ENCODE assay signal across 8 mouse cellular contexts in genomic region chr14:30826174-30827140, GRCm38 (mm10). TPM values are rescaled to one million over a fixed set of nuclear protein-coding genes. Genes with fewer than 3 reads are reported as not detected.
DNase-seq lines count a peak whose midpoint lies in the region; ATAC-seq and TF ChIP-seq lines count a peak whose summit lies in the region.

No protein-coding gene starts in this region.

- TF ChIP-seq POLR2A in bone marrow, adult 2 months (IDR thresholded peaks at IDR 0.05; ENCODE audit: borderline replicate concordance, control insufficient read depth, low read depth, low read length): no peak

- no peak for DNase-seq in kidney, postnatal 25 days
- no peak for DNase-seq in midbrain, embryonic 10.5 days (ENCODE audit: low spot score)
- no peak for DNase-seq in T-cell, adult 2 months (ENCODE audit: low spot score)
- no peak for DNase-seq in urinary bladder, postnatal 25 days (ENCODE audit: low spot score)

- 16% methylated on average over 17 of the region's 17 CpGs for WGBS in kidney, embryonic 16.5 days
- 13% methylated on average over 17 of the region's 17 CpGs for WGBS in bone marrow, adult 2 months
- WGBS in hindbrain, embryonic 12.5 days: 18% methylated on average over 17 of the region's 17 CpGs
- 22% methylated on average over 17 of the region's 17 CpGs for WGBS in midbrain, embryonic 10.5 days

- H3K4me2 ChIP-seq in kidney, embryonic 16.5 days (replicated peaks; ENCODE audit: low read depth, low read length): peak overlapping the region; percentile 83
- H3K4me2 ChIP-seq in hindbrain, embryonic 12.5 days (replicated peaks): peak overlapping the region; percentile 84

- H3K27ac ChIP-seq in kidney, embryonic 16.5 days (ENCODE audit: low read length): no peak overlapping the region
- H3K27ac ChIP-seq in bone marrow, adult 2 months (ENCODE audit: control insufficient read depth, insufficient read depth, low read depth, low read length, poor library complexity): 0 out of 2 replicates have a peak overlapping the region, but pooled peaks have one; percentile 8
- H3K27ac ChIP-seq in hindbrain, embryonic 12.5 days: no peak overlapping the region
- peak overlapping the region; percentile 92 for H3K27ac ChIP-seq in midbrain, embryonic 10.5 days (replicated peaks)

- ATAC-seq in kidney, embryonic 16.5 days (ENCODE audit: low FRiP score, low TSS enrichment): peak; percentile 33; the same call in 1 of the 2 replicates
- ATAC-seq in hindbrain, embryonic 12.5 days (ENCODE audit: low FRiP score): peak; percentile 36
- no peak for ATAC-seq in megakaryocyte-erythroid progenitor cell, adult 5-6 weeks (replicated peaks; ENCODE audit: low FRiP score, low TSS enrichment, poor library complexity, severe bottlenecking)

- peaks cover 34% of the 10 kb centered on the region for H3K4me1 ChIP-seq in kidney, embryonic 16.5 days (ENCODE audit: insufficient read depth, low read length)
- H3K4me1 ChIP-seq in bone marrow, adult 2 months (ENCODE audit: control insufficient read depth, insufficient read depth, low read length): peaks cover 2% of the 10 kb centered on the region; the same call in 1 of the 2 replicates
- H3K4me1 ChIP-seq in hindbrain, embryonic 12.5 days: peaks cover 18% of the 10 kb centered on the region
- peaks cover 24% of the 10 kb centered on the region for H3K4me1 ChIP-seq in midbrain, embryonic 10.5 days

- TF ChIP-seq CTCF in bone marrow, adult 2 months (IDR thresholded peaks at IDR 0.05; ENCODE audit: control insufficient read depth, insufficient read depth, low read length): no peak

- H3K9me3 ChIP-seq in kidney, embryonic 16.5 days (ENCODE audit: low read length): no peaks in the 10 kb centered on the region
- H3K9me3 ChIP-seq in hindbrain, embryonic 12.5 days (replicated peaks): no peaks in the 10 kb centered on the region
- no peaks in the 10 kb centered on the region for H3K9me3 ChIP-seq in midbrain, embryonic 10.5 days (replicated peaks)

- peak overlapping the region; percentile 82 for H3K4me3 ChIP-seq in kidney, embryonic 16.5 days (ENCODE audit: low read length)
- peak overlapping the region; percentile 67 for H3K4me3 ChIP-seq in bone marrow, adult 2 months (replicated peaks; ENCODE audit: control insufficient read depth, low read depth, low read length)
- H3K4me3 ChIP-seq in hindbrain, embryonic 12.5 days: peak overlapping the region; percentile 87
- peak overlapping the region; percentile 87 for H3K4me3 ChIP-seq in midbrain, embryonic 10.5 days

- no peaks in the 10 kb centered on the region for H3K27me3 ChIP-seq in kidney, embryonic 16.5 days (ENCODE audit: insufficient read depth, low read length)
- no peaks in the 10 kb centered on the region for H3K27me3 ChIP-seq in hindbrain, embryonic 12.5 days
- H3K27me3 ChIP-seq in midbrain, embryonic 10.5 days (ENCODE audit: low read depth, poor library complexity, severe bottlenecking): no peaks in the 10 kb centered on the region

- peak overlapping the region; percentile 89 for H3K9ac ChIP-seq in kidney, embryonic 16.5 days (replicated peaks; ENCODE audit: low read length)
- peak overlapping the region; percentile 91 for H3K9ac ChIP-seq in hindbrain, embryonic 12.5 days

- H3K36me3 ChIP-seq in kidney, embryonic 16.5 days (ENCODE audit: insufficient read depth, low read length): no peaks in the 10 kb centered on the region
- no peaks in the 10 kb centered on the region for H3K36me3 ChIP-seq in hindbrain, embryonic 12.5 days
- no peaks in the 10 kb centered on the region for H3K36me3 ChIP-seq in midbrain, embryonic 10.5 days

RNA-seq across cellular contexts. Expression of gene Tmem110, which starts 1.1 kb away (rescaled TPM):
- polyA plus RNA-seq in kidney, embryonic 16.5 days (2015; fragmentation: Nextera tagmentation; extraction: Ambion mirVana): 25.1 and 25.7 TPM in 2 replicates
- polyA plus RNA-seq in bone marrow, adult 2 months (2011; ENCODE audit: insufficient read depth, insufficient read length, low replicate concordance, missing spikeins): 5.5 and 18.2 TPM in 2 replicates
- 26.1 and 30.0 TPM in 2 replicates for polyA plus RNA-seq in hindbrain, embryonic 12.5 days (2016; fragmentation: Nextera tagmentation; extraction: Ambion mirVana)
- polyA plus RNA-seq in midbrain, embryonic 10.5 days (2016; fragmentation: Nextera tagmentation; extraction: Ambion mirVana): 20.3 and 24.4 TPM in 2 replicates
- 3.3 and 14.3 TPM in 2 replicates for total RNA-seq in megakaryocyte-erythroid progenitor cell, adult 5-6 weeks (2014; fragmentation: Nextera tagmentation)
- 4.1 and 6.9 TPM in 2 replicates for total RNA-seq in megakaryocyte-erythroid progenitor cell, adult 5-6 weeks (2017)

RNA-seq across cellular contexts. Expression of gene Mustn1, which starts 52.5 kb away (rescaled TPM):
- polyA plus RNA-seq in kidney, embryonic 16.5 days (2015; fragmentation: Nextera tagmentation; extraction: Ambion mirVana): 4.5 and 5.3 TPM in 2 replicates
- polyA plus RNA-seq in bone marrow, adult 2 months (2011; ENCODE audit: insufficient read depth, insufficient read length, low replicate concordance, missing spikeins): 2.1 and 4.9 TPM in 2 replicates
- polyA plus RNA-seq in hindbrain, embryonic 12.5 days (2016; fragmentation: Nextera tagmentation; extraction: Ambion mirVana): 0.80 and 2.2 TPM in 2 replicates
- polyA plus RNA-seq in midbrain, embryonic 10.5 days (2016; fragmentation: Nextera tagmentation; extraction: Ambion mirVana): 0.19 and 0.46 TPM in 2 replicates
- 0.52 and 1.4 TPM in 2 replicates for total RNA-seq in megakaryocyte-erythroid progenitor cell, adult 5-6 weeks (2014; fragmentation: Nextera tagmentation)
- 1.2 TPM in 1 of 2 replicates, not detected in the other for total RNA-seq in megakaryocyte-erythroid progenitor cell, adult 5-6 weeks (2017)

RNA-seq across cellular contexts. Expression of gene Itih4, which starts 59.8 kb away (rescaled TPM):
- 0.27 and 0.59 TPM in 2 replicates for polyA plus RNA-seq in kidney, embryonic 16.5 days (2015; fragmentation: Nextera tagmentation; extraction: Ambion mirVana)
- 3.3 and 6.6 TPM in 2 replicates for polyA plus RNA-seq in bone marrow, adult 2 months (2011; ENCODE audit: insufficient read depth, insufficient read length, low replicate concordance, missing spikeins)
- polyA plus RNA-seq in hindbrain, embryonic 12.5 days (2016; fragmentation: Nextera tagmentation; extraction: Ambion mirVana): 0.08 and 0.19 TPM in 2 replicates
- polyA plus RNA-seq in midbrain, embryonic 10.5 days (2016; fragmentation: Nextera tagmentation; extraction: Ambion mirVana): not detected in 2 replicates
- total RNA-seq in megakaryocyte-erythroid progenitor cell, adult 5-6 weeks (2014; fragmentation: Nextera tagmentation): not detected in 2 replicates
- total RNA-seq in megakaryocyte-erythroid progenitor cell, adult 5-6 weeks (2017): not detected in 2 replicates

Comparison
In these comparisons a context has a peak if more than half of its experiments do, and no peak if none do; other contexts are left out.
1. H3K27ac ChIP-seq: peak in bone marrow, adult 2 months (single experiment) and midbrain, embryonic 10.5 days (single experiment); none in kidney, embryonic 16.5 days (single experiment) and hindbrain, embryonic 12.5 days (single experiment).
2. Peak in every context shown above with its lines, with median percentiles within 50 percentile points of each other: H3K4me3 ChIP-seq.